Mouse (Mus musculus): Measurements from ENCODE around the gene Fbxw11. TPM values are rescaled to one million over a fixed set of nuclear protein-coding genes. Genes with fewer than 3 reads are reported as not detected.

The Fbxw11 gene
- total RNA-seq, 2 experiments from 2014 or later = 51.0 to 55.4 TPM

- intact Hi-C loops (cut with DNase I) = no loop called here
Observed at GRCm38 (mm10) chr11:32736371-32736770, 93.8 kb downstream of the Fbxw11 start.

GRCm38 (mm10) chr11:32737729-32738128, 95.2 kb downstream of the Fbxw11 start:
- DNase-seq = no peak
- intact Hi-C loops (cut with DNase I) = no loop called here

More at GRCm38 (mm10) chr11:32736371-32736770, 93.8 kb downstream of the Fbxw11 start:
- DNase-seq = no peak

GRCm38 (mm10) chr11:32743891-32744290, 101.4 kb downstream of the Fbxw11 start:
- intact Hi-C loops (cut with DNase I) = no loop called here
- no peak for DNase-seq

GRCm38 (mm10) chr11:32744463-32744862, 101.9 kb downstream of the Fbxw11 start:
- intact Hi-C loops (cut with DNase I) = no loop called here

GRCm38 (mm10) chr11:32745466-32745865, 102.9 kb downstream of the Fbxw11 start:
- intact Hi-C loops (cut with DNase I) = no loop called here
- no peak for DNase-seq

More at GRCm38 (mm10) chr11:32744463-32744862, 101.9 kb downstream of the Fbxw11 start:
- no peak for DNase-seq

- intact Hi-C loops (cut with DNase I) = no loop called here
- no peak for DNase-seq
Observed at GRCm38 (mm10) chr11:32746036-32746435, 103.5 kb downstream of the Fbxw11 start.

- no peak for DNase-seq
- intact Hi-C loops (cut with DNase I) = no loop called here
Observed at GRCm38 (mm10) chr11:32746475-32746874, 104.0 kb downstream of the Fbxw11 start.

- DNase-seq = no peak
- intact Hi-C loops (cut with DNase I) = no loop called here
Observed at GRCm38 (mm10) chr11:32748800-32749199, 106.3 kb downstream of the Fbxw11 start.

GRCm38 (mm10) chr11:32751863-32752594, 109.5 kb downstream of the Fbxw11 start:
- no peak for DNase-seq
- intact Hi-C loops (cut with DNase I) = no loop called here

GRCm38 (mm10) chr11:32752595-32752885, 110.0 kb downstream of the Fbxw11 start:
- DNase-seq = no peak
- intact Hi-C loops (cut with DNase I) = no loop called here

- intact Hi-C loops (cut with DNase I) = no loop called here
- no peak for DNase-seq
Observed at GRCm38 (mm10) chr11:32753358-32753757, 110.8 kb downstream of the Fbxw11 start.

- intact Hi-C loops (cut with DNase I) = no loop called here
- no peak for DNase-seq
Observed at GRCm38 (mm10) chr11:32762773-32763172, 120.2 kb downstream of the Fbxw11 start.

- DNase-seq = no peak
- intact Hi-C loops (cut with DNase I) = no loop called here
Observed at GRCm38 (mm10) chr11:32767496-32768230, 125.1 kb downstream of the Fbxw11 start.

- intact Hi-C loops (cut with DNase I) = no loop called here
- no peak for DNase-seq
Observed at GRCm38 (mm10) chr11:32768642-32769343, 126.3 kb downstream of the Fbxw11 start.

- intact Hi-C loops (cut with DNase I) = no loop called here
- DNase-seq = no peak
Observed at GRCm38 (mm10) chr11:32780747-32781536, 138.4 kb downstream of the Fbxw11 start.

GRCm38 (mm10) chr11:32781633-32782404, 139.3 kb downstream of the Fbxw11 start:
- intact Hi-C loops (cut with DNase I) = no loop called here
- DNase-seq = no peak

GRCm38 (mm10) chr11:32782724-32783123, 140.2 kb downstream of the Fbxw11 start:
- intact Hi-C loops (cut with DNase I) = no loop called here
- peak in 1 of 2 experiments; percentile 11 for DNase-seq

- intact Hi-C loops (cut with DNase I) = no loop called here
- DNase-seq = no peak
Observed at GRCm38 (mm10) chr11:32785591-32786147, 143.1 kb downstream of the Fbxw11 start.

- no peak for DNase-seq
- intact Hi-C loops (cut with DNase I) = no loop called here
Observed at GRCm38 (mm10) chr11:32786201-32786600, 143.7 kb downstream of the Fbxw11 start.

All from heart, postnatal 14 days (tissue).